Mouse (Mus musculus): ENCODE measurements around the gene Capns1. TPM values are rescaled to one million over a fixed set of nuclear protein-coding genes. Genes with fewer than 3 reads are reported as not detected.
A peak's percentile ranks its signal among the peaks of the same experiment; 100 is the strongest.
"Not testable (repeated sequence)": the region's sequence is repeated elsewhere in the genome, so short reads cannot be mapped to it uniquely, and the experiment has no call there.

Capns1 gene
- total RNA-seq, 2 experiments from 2014 or later = 180 to 183 TPM

GRCm38 (mm10) chr7:30206364-30206763 is 7.8 kb upstream of the Capns1 start:
- intact Hi-C loops (cut with DNase I) = loop anchor here (10.0 kb wide), 1 partner anchor 192 kb away; no protein-coding TSS in a partner anchor
- not testable (repeated sequence) for DNase-seq (ENCODE audit: low spot score in 2 of 2)

GRCm38 (mm10) chr7:30205383-30205782 is 6.8 kb upstream of the Capns1 start:
- intact Hi-C loops (cut with DNase I) = loop anchor here (1.0 to 10.0 kb wide), 2 partner anchors 24 to 191 kb away; no protein-coding TSS in a partner anchor
- DNase-seq (ENCODE audit: low spot score in 2 of 2) = peak in 1 of 2 experiments; percentile 59

GRCm38 (mm10) chr7:30204380-30204779 is 5.8 kb upstream of the Capns1 start:
- no peak for DNase-seq (ENCODE audit: low spot score in 2 of 2)
- intact Hi-C loops (cut with DNase I) = loop anchor here (10.0 kb wide), 1 partner anchor 190 kb away; no protein-coding TSS in a partner anchor

- no peak for DNase-seq (ENCODE audit: low spot score in 2 of 2)
- intact Hi-C loops (cut with DNase I) = loop anchor here (10.0 kb wide), 1 partner anchor 188 kb away; no protein-coding TSS in a partner anchor
Measured at GRCm38 (mm10) chr7:30202895-30203690, 4.5 kb upstream of the Capns1 start.

- intact Hi-C loops (cut with DNase I) = loop anchor here (10.0 kb wide), 1 partner anchor 186 kb away; no protein-coding TSS in a partner anchor
Measured at GRCm38 (mm10) chr7:30200661-30201060, 2.0 kb upstream of the Capns1 start.

GRCm38 (mm10) chr7:30200200-30200599 is 1.6 kb upstream of the Capns1 start:
- intact Hi-C loops (cut with DNase I) = loop anchor here (10.0 kb wide), 1 partner anchor 185 kb away; no protein-coding TSS in a partner anchor
- no peak for DNase-seq (ENCODE audit: low spot score in 2 of 2)

More at GRCm38 (mm10) chr7:30200661-30201060, 2.0 kb upstream of the Capns1 start:
- DNase-seq (ENCODE audit: low spot score in 2 of 2) = not testable (repeated sequence)

GRCm38 (mm10) chr7:30199498-30200139 is 1.0 kb upstream of the Capns1 start:
- no peak for DNase-seq (ENCODE audit: low spot score in 2 of 2)
- intact Hi-C loops (cut with DNase I) = loop anchor here (10.0 kb wide), 1 partner anchor 185 kb away; no protein-coding TSS in a partner anchor

GRCm38 (mm10) chr7:30197592-30198129 is 950 bp downstream of the Capns1 start:
- no peak for DNase-seq (ENCODE audit: low spot score in 2 of 2)
- intact Hi-C loops (cut with DNase I) = loop anchor here (1.0 kb wide), 1 partner anchor 16 kb away; no protein-coding TSS in a partner anchor

GRCm38 (mm10) chr7:30196171-30196570 is 2.4 kb downstream of the Capns1 start:
- DNase-seq (ENCODE audit: low spot score in 2 of 2) = no peak
- intact Hi-C loops (cut with DNase I) = no loop called here

- intact Hi-C loops (cut with DNase I) = no loop called here
- DNase-seq (ENCODE audit: low spot score in 2 of 2) = no peak
Measured at GRCm38 (mm10) chr7:30195461-30195860, 3.1 kb downstream of the Capns1 start.

GRCm38 (mm10) chr7:30194884-30195283 is 3.7 kb downstream of the Capns1 start:
- peak; percentile 93 to 97 for DNase-seq (ENCODE audit: low spot score in 2 of 2)
- intact Hi-C loops (cut with DNase I) = no loop called here

- DNase-seq (ENCODE audit: low spot score in 2 of 2) = peak in 1 of 2 experiments; percentile 50
- intact Hi-C loops (cut with DNase I) = no loop called here
Measured at GRCm38 (mm10) chr7:30194101-30194831, 4.3 kb downstream of the Capns1 start.

- DNase-seq (ENCODE audit: low spot score in 2 of 2) = peak; percentile 61 to 71
- intact Hi-C loops (cut with DNase I) = no loop called here
Measured at GRCm38 (mm10) chr7:30193581-30194100, 5.0 kb downstream of the Capns1 start.

- intact Hi-C loops (cut with DNase I) = no loop called here
- no peak for DNase-seq (ENCODE audit: low spot score in 2 of 2)
Measured at GRCm38 (mm10) chr7:30193013-30193412, 5.6 kb downstream of the Capns1 start.

GRCm38 (mm10) chr7:30192088-30192487 is 6.5 kb downstream of the Capns1 start:
- DNase-seq (ENCODE audit: low spot score in 2 of 2) = no peak
- intact Hi-C loops (cut with DNase I) = no loop called here

GRCm38 (mm10) chr7:30189116-30189491 is 9.5 kb downstream of the Capns1 start:
- DNase-seq (ENCODE audit: low spot score in 2 of 2) = no peak
- intact Hi-C loops (cut with DNase I) = no loop called here

- DNase-seq (ENCODE audit: low spot score in 2 of 2) = no peak
- intact Hi-C loops (cut with DNase I) = no loop called here
Measured at GRCm38 (mm10) chr7:30188344-30189115, 10.1 kb downstream of the Capns1 start.

- intact Hi-C loops (cut with DNase I) = loop anchor here (5.0 kb wide), 1 partner anchor 33 kb away; no protein-coding TSS in a partner anchor
- no peak for DNase-seq (ENCODE audit: low spot score in 2 of 2)
Measured at GRCm38 (mm10) chr7:30184641-30185348, 13.8 kb downstream of the Capns1 start.
